Mouse (Mus musculus) heart, postnatal 0 days (tissue): ENCODE data around the gene Ddx27. TPM values are rescaled to one million over a fixed set of nuclear protein-coding genes. Genes with fewer than 3 reads are reported as not detected.

Experiments used
- ATAC-seq: fragments of 200-750 bp; cut with Nextera tagmentation; 2 replicates; pipeline ENCODE4 v1.8.0; 2017; ENCODE audit warnings: low read depth, moderate number of reproducible peaks, moderate library complexity; ENCODE audit not compliant: insufficient read depth
- DNase-seq: peaks from one replicate; pipeline ENCODE4 v3.0.0-alpha.2; 2016; ENCODE audit warnings: low spot score
- H3K27ac ChIP-seq: fragments of 300-500 bp; sonication (generic); 2 replicates; pipeline ENCODE4 v1.5.1; 2014; ENCODE audit warnings: low read depth, mild to moderate bottlenecking
- H3K27me3 ChIP-seq: fragments of 300-500 bp; sonication (generic); 2 replicates; pipeline ENCODE4 v1.6.1; 2014; ENCODE audit warnings: low read length, mixed read lengths; ENCODE audit not compliant: control insufficient read depth, insufficient read depth
- H3K36me3 ChIP-seq: fragments of 300-500 bp; sonication (generic); replicated peaks from 2 replicates; pipeline ENCODE4 v1.6.1; 2014; ENCODE audit warnings: low read length, mixed read lengths; ENCODE audit not compliant: control insufficient read depth, insufficient read depth
- H3K4me1 ChIP-seq: fragments of 300-500 bp; sonication (generic); 2 replicates; pipeline ENCODE4 v1.6.1; 2014; ENCODE audit warnings: antibody characterized with exemption; ENCODE audit not compliant: control insufficient read depth, insufficient read depth
- H3K4me2 ChIP-seq: fragments of 300-500 bp; sonication (generic); 2 replicates; pipeline ENCODE4 v1.6.1; 2014; ENCODE audit warnings: low read depth, mild to moderate bottlenecking, low read length, moderate library complexity
- H3K4me3 ChIP-seq: fragments of 300-500 bp; sonication (generic); 2 replicates; pipeline ENCODE4 v1.5.1; 2014; ENCODE audit warnings: low read depth, low read length
- H3K9ac ChIP-seq: fragments of 300-500 bp; sonication (generic); replicated peaks from 2 replicates; pipeline ENCODE4 v1.6.1; 2014; ENCODE audit warnings: low read depth, low read length, mixed read lengths
- H3K9me3 ChIP-seq: fragments of 300-500 bp; sonication (generic); replicated peaks from 2 replicates; pipeline ENCODE4 v1.6.1; 2016; ENCODE audit warnings: low read length; ENCODE audit not compliant: control insufficient read depth
- CTCF ChIP-seq: IDR thresholded peaks from 2 replicates; pipeline ENCODE4 v1.5.1; 2016; ENCODE audit warnings: antibody characterized with exemption, control low read depth, low read depth
- EP300 ChIP-seq: IDR thresholded peaks from 2 replicates; pipeline ENCODE4 v1.6.1; 2016; ENCODE audit warnings: antibody characterized with exemption, low read depth
- WGBS: fragments of 180-500 bp; shearing (Covaris S2); extraction: QIAGEN DNeasy Blood & Tissue Kit; methylation state at CpG from one replicate; pipeline ENCODE4 v1.1.7; 2014; 5-methylcytosine and 5-hydroxymethylcytosine counted together
- polyA plus RNA-seq: library from polyadenylated mRNA; unstranded; fragments of >200 nt; fragmentation: Nextera tagmentation; extraction: Ambion mirVana; gene quantifications from 2 replicates; pipeline ENCODE4 v1.2.1, GENCODE M21; 2015
- total RNA-seq: library from RNA; depleted of rRNA; stranded (reverse); fragments of >200 nt; gene quantifications from 2 replicates; pipeline ENCODE4 v1.2.3, GENCODE M21; 2014; ENCODE audit warnings: low replicate concordance

Gene Ddx27
- total and polyA plus RNA-seq, 2 experiments from 2014 or later = 13.9 to 17.3 TPM

GRCm38 (mm10) chr2:166995796-166996532 lies 19.0 kb upstream of the Ddx27 start, which contains the start of gene Stau1:
TSS of gene Stau1 (minus strand) at chr2:166996299.
- WGBS = under 1% methylated on average over 71 of the region's 88 CpGs
- Histone ChIP-seq H3K4me1 (peaks cover 17% of the 10 kb centered on the region), H3K9ac (peak within 1 kb of the TSS; percentile 100), H3K36me3 (no peaks in the 10 kb centered on the region), H3K4me3 (peak within 1 kb of the TSS; percentile 100), H3K27me3 (no peaks in the 10 kb centered on the region), H3K9me3 (no peaks in the 10 kb centered on the region), H3K4me2 (peak within 1 kb of the TSS; percentile 95), H3K27ac (peak within 1 kb of the TSS; percentile 98)
- TF ChIP-seq CTCF (no peak), EP300 (no peak)
- DNase-seq (peak; percentile 97), ATAC-seq (peak; percentile 100)

GRCm38 (mm10) chr2:166996533-166996894 lies 18.5 kb upstream of the Ddx27 start:
- no peak for DNase-seq
- peak overlapping the region; percentile 58 for H3K9ac ChIP-seq
- 37% methylated on average over 8 of the region's 8 CpGs for WGBS
- peaks cover 17% of the 10 kb centered on the region for H3K4me1 ChIP-seq
- peak overlapping the region; percentile 98 for H3K27ac ChIP-seq
- no peak for TF ChIP-seq EP300
- TF ChIP-seq CTCF = no peak
- H3K9me3 ChIP-seq = no peaks in the 10 kb centered on the region
- H3K4me3 ChIP-seq = peak overlapping the region; percentile 100
- no peak for ATAC-seq
- no peaks in the 10 kb centered on the region for H3K36me3 ChIP-seq
- peak overlapping the region; percentile 95 for H3K4me2 ChIP-seq
- H3K27me3 ChIP-seq = no peaks in the 10 kb centered on the region

GRCm38 (mm10) chr2:167001486-167001885 lies 13.5 kb upstream of the Ddx27 start:
- ATAC-seq = no peak
- no peak overlapping the region for H3K9ac ChIP-seq
- no peak for TF ChIP-seq CTCF
- WGBS = 72% methylated on average over 9 of the region's 9 CpGs
- no peak overlapping the region for H3K4me3 ChIP-seq
- H3K4me2 ChIP-seq = no peak overlapping the region
- DNase-seq = no peak
- no peaks in the 10 kb centered on the region for H3K9me3 ChIP-seq
- H3K27ac ChIP-seq = no peak overlapping the region
- no peaks in the 10 kb centered on the region for H3K27me3 ChIP-seq
- no peaks in the 10 kb centered on the region for H3K36me3 ChIP-seq
- H3K4me1 ChIP-seq = 0 out of 2 replicates have a peak, but pooled peaks cover 3% of the 10 kb centered on the region

- 38% methylated on average over 8 of the region's 8 CpGs for whole genome bisulfite sequencing
- no peaks in the 10 kb centered on the region for H3K36me3 ChIP-seq
- ATAC-seq (peak; percentile 60), DNase-seq (peak; percentile 78)
- no peak overlapping the region for H3K27ac ChIP-seq
- H3K9me3 ChIP-seq = no peaks in the 10 kb centered on the region
- TF ChIP-seq EP300 (no peak), CTCF (peak; percentile 72)
- no peaks in the 10 kb centered on the region for H3K27me3 ChIP-seq
- no peak overlapping the region for H3K4me2 ChIP-seq
- H3K4me3 ChIP-seq = no peak overlapping the region
- no peak overlapping the region for H3K9ac ChIP-seq
- no peaks in the 10 kb centered on the region for H3K4me1 ChIP-seq
Measured at GRCm38 (mm10) chr2:167004099-167004854, 10.7 kb upstream of the Ddx27 start.

GRCm38 (mm10) chr2:167006355-167006754 lies 8.6 kb upstream of the Ddx27 start:
- Histone ChIP-seq H3K4me3 (no peak overlapping the region), H3K9me3 (no peaks in the 10 kb centered on the region), H3K9ac (no peak overlapping the region), H3K36me3 (no peaks in the 10 kb centered on the region), H3K27me3 (no peaks in the 10 kb centered on the region), H3K27ac (no peak overlapping the region), H3K4me1 (no peaks in the 10 kb centered on the region), H3K4me2 (no peak overlapping the region)
- ATAC-seq (no peak), DNase-seq (no peak)
- WGBS = 76% methylated on average over 2 of the region's 2 CpGs
- TF ChIP-seq EP300 (no peak), CTCF (no peak)
